Mouse (Mus musculus) mammary gland, adult 2 months (tissue): Measurements from ENCODE around the gene Ptrh2. TPM values are rescaled to one million over a fixed set of nuclear protein-coding genes. Genes with fewer than 3 reads are reported as not detected.

Experiments
- polyA plus RNA-seq: library from polyadenylated mRNA; depleted of rRNA; stranded (reverse); fragments of >200 nt; gene quantifications from 2 replicates; pipeline ENCODE4 v1.2.3, GENCODE M21; 2012; ENCODE audit warnings: low replicate concordance; rRNA removed

The Ptrh2 gene
- polyA plus RNA-seq, result 2.7 and 4.7 TPM in 2 replicates

GRCm38 (mm10) chr11:86683395-86684125 is at the start of gene Ptrh2, which contains the start of gene Vmp1:
Gene Ptrh2, plus strand, starts transcription at chr11:86683985.
Gene Vmp1, minus strand, starts transcription at chr11:86683836.

Other genes with a start within 250 kb of the Ptrh2 start
- 2.4 and 9.4 TPM in 2 replicates for gene Rnft1, start 199.3 kb upstream of the Ptrh2 start, polyA plus RNA-seq
- gene Rps6kb1, start 139.2 kb upstream of the Ptrh2 start, polyA plus RNA-seq, result 5.4 and 7.5 TPM in 2 replicates
- gene Tubd1, start 139.0 kb upstream of the Ptrh2 start, polyA plus RNA-seq, result 2.2 and 7.0 TPM in 2 replicates
- gene Vmp1, start 149 bp upstream of the Ptrh2 start, polyA plus RNA-seq, result 46.6 and 133 TPM in 2 replicates
- 67.0 and 117 TPM in 2 replicates for gene Cltc, start 73.6 kb downstream of the Ptrh2 start, polyA plus RNA-seq
- 3.0 and 7.6 TPM in 2 replicates for gene Dhx40, start 123.8 kb downstream of the Ptrh2 start, polyA plus RNA-seq